Mouse (Mus musculus) limb, embryonic 14.5 days (tissue): Measurements from ENCODE around the gene Zfp408. TPM values are rescaled to one million over a fixed set of nuclear protein-coding genes. Genes with fewer than 3 reads are reported as not detected.

Experiments used
- ATAC-seq: fragments of 200-750 bp; cut with Nextera tagmentation; 2 replicates; pipeline ENCODE4 v1.8.0; 2017; ENCODE audit warnings: low read depth, moderate number of reproducible peaks, moderate TSS enrichment; ENCODE audit not compliant: low FRiP score
- DNase-seq: peaks from one replicate; pipeline ENCODE4 v3.0.0-alpha.2; 2015; ENCODE audit warnings: low spot score
- H3K27ac ChIP-seq: fragments of 300-500 bp; sonication (generic); replicated peaks from 2 replicates; pipeline ENCODE4 v1.5.1; 2014; ENCODE audit warnings: low read depth, mild to moderate bottlenecking, low read length, moderate library complexity, mixed read lengths
- H3K27me3 ChIP-seq: fragments of 300-500 bp; sonication (generic); 2 replicates; pipeline ENCODE4 v1.6.1; 2014; ENCODE audit warnings: low read length, mixed read lengths; ENCODE audit not compliant: control insufficient read depth, insufficient read depth
- H3K36me3 ChIP-seq: fragments of 300-500 bp; sonication (generic); 2 replicates; pipeline ENCODE4 v1.6.1; 2014; ENCODE audit warnings: mild to moderate bottlenecking, low read length, moderate library complexity, mixed read lengths; ENCODE audit not compliant: control insufficient read depth, insufficient read depth
- H3K4me1 ChIP-seq: fragments of 300-500 bp; sonication (generic); 2 replicates; pipeline ENCODE4 v1.6.1; 2014; ENCODE audit warnings: antibody characterized with exemption, low read length, mixed read lengths; ENCODE audit not compliant: control insufficient read depth, insufficient read depth
- H3K4me2 ChIP-seq: fragments of 300-500 bp; sonication (generic); replicated peaks from 2 replicates; pipeline ENCODE4 v1.6.1; 2014; ENCODE audit warnings: low read depth, mild to moderate bottlenecking, low read length, moderate library complexity; ENCODE audit not compliant: severe bottlenecking
- H3K4me3 ChIP-seq: fragments of 300-500 bp; sonication (generic); replicated peaks from 2 replicates; pipeline ENCODE4 v1.5.1; 2014; ENCODE audit warnings: low read length
- H3K9ac ChIP-seq: fragments of 300-500 bp; sonication (generic); 2 replicates; pipeline ENCODE4 v1.6.1; 2014; ENCODE audit warnings: mild to moderate bottlenecking, low read depth, low read length, moderate library complexity; ENCODE audit not compliant: severe bottlenecking
- H3K9me3 ChIP-seq: fragments of 300-500 bp; sonication (generic); 2 replicates; pipeline ENCODE4 v1.6.1; 2016; ENCODE audit warnings: low read length; ENCODE audit not compliant: control insufficient read depth
- POLR2A ChIP-seq: fragments of 200-500 bp; IDR thresholded peaks from 2 replicates; pipeline ENCODE4 v1.8.0; 2012; ENCODE audit warnings: inconsistent platforms, mild to moderate bottlenecking, moderate library complexity, borderline replicate concordance; ENCODE audit not compliant: insufficient read depth, insufficient read length; ENCODE audit errors: extremely low read depth
- WGBS: fragments of 180-500 bp; shearing (Covaris S2); extraction: QIAGEN DNeasy Blood & Tissue Kit; methylation state at CpG from one replicate; pipeline ENCODE4 v1.1.7; 2014; 5-methylcytosine and 5-hydroxymethylcytosine counted together
- polyA plus RNA-seq, 2 experiments: library from polyadenylated mRNA; depleted of rRNA in 1 of 2; stranded (reverse) in 1 of 2; unstranded in 1 of 2; fragments of >200 nt; fragmentation: Nextera tagmentation in 1 of 2; extraction: Ambion mirVana in 1 of 2; gene quantifications; 2 replicates each; pipeline versions ENCODE4 v1.2.1 to v1.2.3; 2012 to 2014

Gene Zfp408
- polyA plus RNA-seq, 2 experiments, result 7.9 to 29.8 TPM

GRCm38 (mm10) chr2:91636229-91636628 lies 13.4 kb downstream of the Zfp408 start, which contains the start of gene F2:
F2 (minus strand) TSS chr2:91636414.
- no peak for DNase-seq
- no peak within 1 kb of the TSS for H3K9ac ChIP-seq
- no peaks in the 10 kb centered on the region for H3K36me3 ChIP-seq
- H3K27ac ChIP-seq, result no peak within 1 kb of the TSS
- no peak for ATAC-seq
- WGBS, result 85% methylated on average over 8 of the region's 8 CpGs
- H3K9me3 ChIP-seq, result no peaks in the 10 kb centered on the region
- H3K4me3 ChIP-seq, result no peak within 1 kb of the TSS
- TF ChIP-seq POLR2A, result no peak
- H3K4me1 ChIP-seq, result no peaks in the 10 kb centered on the region
- H3K27me3 ChIP-seq, result no peaks in the 10 kb centered on the region
- no peak within 1 kb of the TSS for H3K4me2 ChIP-seq

- ATAC-seq, result no peak
Measured at GRCm38 (mm10) chr2:91635486-91635885, 14.1 kb downstream of the Zfp408 start.

GRCm38 (mm10) chr2:91634841-91635240 lies 14.8 kb downstream of the Zfp408 start:
- H3K4me2 ChIP-seq, result no peak overlapping the region
- no peaks in the 10 kb centered on the region for H3K36me3 ChIP-seq
- no peak for DNase-seq
- H3K9ac ChIP-seq, result no peak overlapping the region
- H3K4me1 ChIP-seq, result no peaks in the 10 kb centered on the region
- H3K4me3 ChIP-seq, result no peak overlapping the region
- no peaks in the 10 kb centered on the region for H3K9me3 ChIP-seq
- no peak for ATAC-seq
- no peak for TF ChIP-seq POLR2A
- 80% methylated on average over 9 of the region's 9 CpGs for WGBS
- H3K27me3 ChIP-seq, result no peaks in the 10 kb centered on the region
- no peak overlapping the region for H3K27ac ChIP-seq

More at GRCm38 (mm10) chr2:91635486-91635885, 14.1 kb downstream of the Zfp408 start:
- TF ChIP-seq POLR2A, result no peak
- H3K27ac ChIP-seq, result no peak overlapping the region
- no peak for DNase-seq
- H3K9me3 ChIP-seq, result no peaks in the 10 kb centered on the region
- no peak overlapping the region for H3K4me3 ChIP-seq
- no peaks in the 10 kb centered on the region for H3K36me3 ChIP-seq
- no peaks in the 10 kb centered on the region for H3K4me1 ChIP-seq
- 87% methylated on average over 11 of the region's 11 CpGs for WGBS
- H3K27me3 ChIP-seq, result no peaks in the 10 kb centered on the region
- H3K4me2 ChIP-seq, result no peak overlapping the region
- H3K9ac ChIP-seq, result no peak overlapping the region

- no peak overlapping the region for H3K4me3 ChIP-seq
- ATAC-seq, result no peak
- DNase-seq, result no peak
- no peak overlapping the region for H3K4me2 ChIP-seq
- H3K4me1 ChIP-seq, result no peaks in the 10 kb centered on the region
- no peaks in the 10 kb centered on the region for H3K36me3 ChIP-seq
- no peak overlapping the region for H3K27ac ChIP-seq
- H3K9me3 ChIP-seq, result no peaks in the 10 kb centered on the region
- no peak for TF ChIP-seq POLR2A
- no peak overlapping the region for H3K9ac ChIP-seq
- H3K27me3 ChIP-seq, result no peaks in the 10 kb centered on the region
- 77% methylated on average over 12 of the region's 12 CpGs for WGBS
Measured at GRCm38 (mm10) chr2:91633334-91633977, 16.1 kb downstream of the Zfp408 start.

DNA sequence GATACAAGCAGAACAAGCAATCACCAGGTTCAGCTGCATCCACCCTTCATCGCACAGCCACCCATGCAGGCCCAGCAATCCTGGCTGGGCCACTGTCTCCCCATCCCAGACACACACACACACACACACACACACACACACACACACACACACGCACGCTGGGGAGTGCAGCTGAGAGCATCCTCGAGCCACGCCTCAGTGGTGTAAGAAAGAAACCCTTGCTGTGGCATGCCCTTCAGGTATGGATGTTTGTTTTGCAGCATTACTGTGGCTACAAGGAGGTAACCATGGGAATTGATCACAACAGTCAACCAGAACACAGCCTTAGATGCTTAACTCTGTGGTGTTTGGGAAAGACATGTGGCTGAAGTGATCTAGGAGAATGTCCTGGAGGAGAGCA lies 17.3 kb downstream of the Zfp408 start:
- no peaks in the 10 kb centered on the region for H3K27me3 ChIP-seq
- DNase-seq (no peak), ATAC-seq (no peak)
- 83% methylated on average over 5 of the region's 5 CpGs for WGBS
- H3K4me2 ChIP-seq, result no peak overlapping the region
- no peaks in the 10 kb centered on the region for H3K36me3 ChIP-seq
- H3K4me1 ChIP-seq, result no peaks in the 10 kb centered on the region
- H3K9ac ChIP-seq, result no peak overlapping the region
- no peak overlapping the region for H3K4me3 ChIP-seq
- H3K27ac ChIP-seq, result no peak overlapping the region
- TF ChIP-seq POLR2A, result no peak
- H3K9me3 ChIP-seq, result no peaks in the 10 kb centered on the region

- Histone ChIP-seq H3K9ac (no peak overlapping the region), H3K36me3 (no peaks in the 10 kb centered on the region), H3K27me3 (no peaks in the 10 kb centered on the region), H3K9me3 (no peaks in the 10 kb centered on the region), H3K27ac (no peak overlapping the region), H3K4me3 (no peak overlapping the region), H3K4me1 (no peaks in the 10 kb centered on the region), H3K4me2 (no peak overlapping the region)
- DNase-seq (no peak), ATAC-seq (no peak)
- 79% methylated on average over 5 of the region's 5 CpGs for WGBS
- TF ChIP-seq POLR2A, result no peak
Measured at GRCm38 (mm10) chr2:91631826-91632225, 17.8 kb downstream of the Zfp408 start.
